Mouse (Mus musculus) C2C12 (cell line): ENCODE results near the gene Gm21885.

Source experiments
- CEBPB ChIP-seq: IDR thresholded peaks from one replicate; pipeline ENCODE4 v1.6.1; 2011; ENCODE audit warnings: low read depth, mild to moderate bottlenecking, control low read depth, moderate library complexity
- CTCF ChIP-seq: IDR thresholded peaks from one replicate; pipeline ENCODE4 v1.5.1; 2011; ENCODE audit not compliant: control insufficient read depth, insufficient read depth, insufficient read length
- FOSL1 ChIP-seq: IDR thresholded peaks from one replicate; pipeline ENCODE4 v1.8.0; 2011; ENCODE audit warnings: mild to moderate bottlenecking, low read length; ENCODE audit not compliant: poor library complexity, insufficient read depth, severe bottlenecking
- MAX ChIP-seq: IDR thresholded peaks from one replicate; pipeline ENCODE4 v1.6.1; 2011; ENCODE audit warnings: mild to moderate bottlenecking, control low read depth
- MYOD1 ChIP-seq: IDR thresholded peaks from one replicate; pipeline ENCODE4 v1.6.1; 2011; ENCODE audit warnings: low read depth; ENCODE audit not compliant: control insufficient read depth, insufficient read length
- MYOG ChIP-seq: IDR thresholded peaks from one replicate; pipeline ENCODE4 v1.6.1; 2011; ENCODE audit not compliant: control insufficient read depth, insufficient read length; ENCODE audit errors: extremely low read depth
- USF1 ChIP-seq: IDR thresholded peaks from one replicate; pipeline ENCODE4 v1.6.1; 2011; ENCODE audit warnings: low read depth, mild to moderate bottlenecking, control low read depth, moderate library complexity

DNA sequence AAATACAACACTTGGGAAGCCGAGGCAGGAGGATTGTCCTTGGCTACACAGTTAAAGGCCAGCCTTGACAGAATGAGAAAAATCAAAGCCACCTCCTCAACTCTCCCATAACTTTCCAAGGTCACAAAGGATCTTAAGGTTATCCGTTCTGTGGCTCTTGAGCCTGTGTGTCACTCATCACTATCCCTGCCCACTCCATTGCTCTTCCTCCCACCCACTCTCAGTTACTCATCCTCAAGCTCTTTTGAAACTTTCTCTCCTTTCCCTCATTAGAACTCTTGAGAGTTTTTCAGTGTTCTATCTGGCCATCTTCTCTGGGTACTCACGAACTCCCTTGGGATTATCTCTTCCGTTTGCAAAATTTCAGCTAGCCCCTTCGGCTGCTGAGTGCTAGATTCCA, 42.9 kb downstream of the Gm21885 start:
- TF ChIP-seq CTCF (no peak), CEBPB (no peak), USF1 (no peak), MAX (no peak), MYOD1 (no peak), MYOG (no peak), FOSL1 (no peak)
